Mouse (Mus musculus) C2C12 (cell line): ENCODE data around the gene P2ry10.

Experiments used
- CTCF ChIP-seq: IDR thresholded peaks from one replicate; pipeline ENCODE4 v1.5.1; 2011; ENCODE audit not compliant: control insufficient read depth, insufficient read depth, insufficient read length
- MAX ChIP-seq: IDR thresholded peaks from one replicate; pipeline ENCODE4 v1.6.1; 2011; ENCODE audit warnings: mild to moderate bottlenecking, control low read depth

GRCm38 (mm10) chrX:107148681-107149080 lies 60.4 kb downstream of the P2ry10 start, which contains the start of gene P2ry10b:
- TF ChIP-seq CTCF (no peak), MAX (no peak)
